Mouse (Mus musculus): ENCODE results near the gene D17H6S53E. TPM values are rescaled to one million over a fixed set of nuclear protein-coding genes. Genes with fewer than 3 reads are reported as not detected.

D17H6S53E gene
- polyA plus RNA-seq, 1 experiment from 2014 or later: 16.3 TPM

- no peak overlapping the region for H3K4me2 ChIP-seq (replicated peaks; ENCODE audit: low read depth, low read length)
- ATAC-seq: no peak
- H3K4me3 ChIP-seq (ENCODE audit: low read depth, low read length): no peak overlapping the region
- H3K9ac ChIP-seq (replicated peaks; ENCODE audit: low read depth): no peak overlapping the region
- H3K27me3 ChIP-seq (replicated peaks; ENCODE audit: insufficient read depth, low read length): no peaks in the 10 kb centered on the region
- WGBS: 88% methylated on average over 12 of the region's 12 CpGs
- H3K4me1 ChIP-seq (ENCODE audit: insufficient read depth, low read depth, low read length): no peaks in the 10 kb centered on the region
- H3K27ac ChIP-seq (ENCODE audit: low read length): no peak overlapping the region
- no peak for DNase-seq (ENCODE audit: low spot score)
- TF ChIP-seq CTCF (IDR thresholded peaks at IDR 0.05): no peak
- no peak for TF ChIP-seq EP300 (IDR thresholded peaks at IDR 0.05)
- H3K36me3 ChIP-seq (ENCODE audit: insufficient read depth, low read length): peaks cover 45% of the 10 kb centered on the region
- no peaks in the 10 kb centered on the region for H3K9me3 ChIP-seq (ENCODE audit: low read length)
Measured at GRCm38 (mm10) chr17:35097164-35097655, 29.0 kb upstream of the D17H6S53E start.

DNA sequence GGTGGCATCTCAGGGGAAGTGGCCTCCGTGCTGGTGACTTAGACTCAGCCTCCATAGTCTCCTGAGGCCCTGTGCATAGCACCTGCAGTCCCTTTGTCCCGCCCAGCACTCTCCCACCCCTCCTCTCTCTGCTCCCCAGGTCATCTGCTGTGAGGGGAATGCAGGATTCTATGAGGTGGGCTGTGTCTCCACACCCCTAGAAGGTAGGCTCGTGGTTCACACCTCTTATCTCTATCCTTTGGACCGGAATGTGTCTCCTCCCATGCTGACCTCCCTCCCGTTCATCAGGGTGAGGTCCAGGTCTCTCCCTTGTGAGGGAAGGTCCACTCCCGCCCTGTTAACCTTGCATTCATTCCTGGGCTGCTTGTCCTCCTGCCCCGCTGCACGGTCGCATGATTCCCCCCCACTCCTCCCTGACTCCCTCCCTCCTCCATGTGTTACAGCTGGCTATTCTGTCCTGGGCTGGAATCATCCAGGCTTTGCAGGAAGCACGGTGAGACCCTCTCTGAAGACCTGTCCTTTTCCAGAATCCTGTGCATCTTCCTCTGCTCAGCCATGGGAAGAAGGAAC, 25.9 kb upstream of the D17H6S53E start:
- Histone ChIP-seq H3K4me3 (ENCODE audit: low read depth, low read length) (no peak overlapping the region), H3K4me2 (replicated peaks; ENCODE audit: low read depth, low read length) (no peak overlapping the region), H3K9me3 (ENCODE audit: low read length) (no peaks in the 10 kb centered on the region), H3K27me3 (replicated peaks; ENCODE audit: insufficient read depth, low read length) (no peaks in the 10 kb centered on the region), H3K27ac (ENCODE audit: low read length) (no peak overlapping the region), H3K36me3 (ENCODE audit: insufficient read depth, low read length) (peaks cover 48% of the 10 kb centered on the region), H3K9ac (replicated peaks; ENCODE audit: low read depth) (no peak overlapping the region), H3K4me1 (ENCODE audit: insufficient read depth, low read depth, low read length) (no peaks in the 10 kb centered on the region)
- 63% methylated on average over 10 of the region's 10 CpGs for WGBS
- DNase-seq (ENCODE audit: low spot score) (no peak), ATAC-seq (no peak)
- TF ChIP-seq EP300 (IDR thresholded peaks at IDR 0.05) (no peak), CTCF (IDR thresholded peaks at IDR 0.05) (no peak)

DNA sequence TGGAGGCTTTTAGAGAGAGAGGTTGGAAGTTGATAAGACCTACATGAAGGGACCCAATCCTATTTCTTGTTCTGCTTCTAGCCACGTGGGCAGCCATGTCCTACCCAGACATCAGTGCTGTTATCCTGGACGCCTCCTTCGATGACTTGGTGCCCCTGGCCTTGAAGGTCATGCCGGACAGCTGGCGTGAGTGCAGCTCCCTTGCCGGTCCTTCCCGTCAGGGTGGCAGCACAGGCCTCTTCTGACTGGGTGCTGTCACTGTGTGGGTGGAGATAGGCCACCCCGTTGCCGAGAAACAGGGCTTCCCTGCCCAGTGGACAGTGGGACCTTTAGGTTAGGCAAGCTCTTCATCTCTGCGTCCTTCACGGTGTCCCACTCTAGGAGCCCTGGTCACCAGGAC, 25.0 kb upstream of the D17H6S53E start:
- H3K27ac ChIP-seq (ENCODE audit: low read length): no peak overlapping the region
- no peak overlapping the region for H3K9ac ChIP-seq (replicated peaks; ENCODE audit: low read depth)
- H3K36me3 ChIP-seq (ENCODE audit: insufficient read depth, low read length): peaks cover 46% of the 10 kb centered on the region
- no peaks in the 10 kb centered on the region for H3K9me3 ChIP-seq (ENCODE audit: low read length)
- TF ChIP-seq CTCF (IDR thresholded peaks at IDR 0.05) (no peak), EP300 (IDR thresholded peaks at IDR 0.05) (no peak)
- H3K27me3 ChIP-seq (replicated peaks; ENCODE audit: insufficient read depth, low read length): no peaks in the 10 kb centered on the region
- no peak overlapping the region for H3K4me2 ChIP-seq (replicated peaks; ENCODE audit: low read depth, low read length)
- H3K4me1 ChIP-seq (ENCODE audit: insufficient read depth, low read depth, low read length): no peaks in the 10 kb centered on the region
- WGBS: 81% methylated on average over 11 of the region's 11 CpGs
- no peak for DNase-seq (ENCODE audit: low spot score)
- H3K4me3 ChIP-seq (ENCODE audit: low read depth, low read length): no peak overlapping the region
- ATAC-seq: no peak

DNA sequence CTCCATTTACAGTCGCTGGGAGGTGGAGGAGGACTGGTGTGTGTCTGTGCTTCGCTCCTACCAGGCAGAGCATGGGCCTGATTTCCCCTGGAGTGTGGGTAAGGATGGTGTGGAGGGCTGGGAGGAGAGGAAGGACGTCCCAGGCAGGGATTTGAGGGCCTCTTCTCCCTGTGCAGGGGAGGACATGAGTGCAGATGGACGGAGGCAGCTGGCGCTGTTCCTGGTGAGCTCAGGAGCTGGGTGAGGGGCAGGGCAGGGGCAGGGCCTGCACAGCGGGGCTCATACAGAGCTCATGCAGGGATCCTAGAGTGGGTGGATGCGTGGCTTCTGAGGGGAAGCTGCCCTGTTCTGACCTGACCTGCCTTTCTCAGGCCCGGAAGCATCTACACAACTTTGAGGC, 23.9 kb upstream of the D17H6S53E start:
- Histone ChIP-seq H3K9ac (replicated peaks; ENCODE audit: low read depth) (no peak overlapping the region), H3K4me1 (ENCODE audit: insufficient read depth, low read depth, low read length) (no peaks in the 10 kb centered on the region), H3K36me3 (ENCODE audit: insufficient read depth, low read length) (peaks cover 35% of the 10 kb centered on the region), H3K27me3 (replicated peaks; ENCODE audit: insufficient read depth, low read length) (no peaks in the 10 kb centered on the region), H3K27ac (ENCODE audit: low read length) (no peak overlapping the region), H3K4me3 (ENCODE audit: low read depth, low read length) (no peak overlapping the region), H3K4me2 (replicated peaks; ENCODE audit: low read depth, low read length) (no peak overlapping the region), H3K9me3 (ENCODE audit: low read length) (no peaks in the 10 kb centered on the region)
- ATAC-seq: no peak
- 68% methylated on average over 8 of the region's 8 CpGs for WGBS
- TF ChIP-seq CTCF (IDR thresholded peaks at IDR 0.05) (no peak), EP300 (IDR thresholded peaks at IDR 0.05) (no peak)
- DNase-seq (ENCODE audit: low spot score): no peak

GRCm38 (mm10) chr17:35103221-35103690, 22.9 kb upstream of the D17H6S53E start:
- Histone ChIP-seq H3K9ac (replicated peaks; ENCODE audit: low read depth) (no peak overlapping the region), H3K4me1 (ENCODE audit: insufficient read depth, low read depth, low read length) (no peaks in the 10 kb centered on the region), H3K4me2 (replicated peaks; ENCODE audit: low read depth, low read length) (no peak overlapping the region), H3K9me3 (ENCODE audit: low read length) (no peaks in the 10 kb centered on the region), H3K4me3 (ENCODE audit: low read depth, low read length) (no peak overlapping the region), H3K27ac (ENCODE audit: low read length) (no peak overlapping the region), H3K36me3 (ENCODE audit: insufficient read depth, low read length) (peaks cover 27% of the 10 kb centered on the region; the same call in 1 of the 2 replicates), H3K27me3 (replicated peaks; ENCODE audit: insufficient read depth, low read length) (no peaks in the 10 kb centered on the region)
- TF ChIP-seq CTCF (IDR thresholded peaks at IDR 0.05) (no peak), EP300 (IDR thresholded peaks at IDR 0.05) (no peak)
- ATAC-seq (no peak), DNase-seq (ENCODE audit: low spot score) (no peak)
- WGBS: 58% methylated on average over 6 of the region's 6 CpGs

GRCm38 (mm10) chr17:35104079-35104478, 22.1 kb upstream of the D17H6S53E start:
- H3K36me3 ChIP-seq (ENCODE audit: insufficient read depth, low read length): peaks cover 22% of the 10 kb centered on the region; the same call in 1 of the 2 replicates
- no peak overlapping the region for H3K27ac ChIP-seq (ENCODE audit: low read length)
- no peaks in the 10 kb centered on the region for H3K27me3 ChIP-seq (replicated peaks; ENCODE audit: insufficient read depth, low read length)
- H3K4me2 ChIP-seq (replicated peaks; ENCODE audit: low read depth, low read length): no peak overlapping the region
- no peak overlapping the region for H3K4me3 ChIP-seq (ENCODE audit: low read depth, low read length)
- 90% methylated on average over 7 of the region's 7 CpGs for WGBS
- H3K9me3 ChIP-seq (ENCODE audit: low read length): no peaks in the 10 kb centered on the region
- H3K9ac ChIP-seq (replicated peaks; ENCODE audit: low read depth): no peak overlapping the region
- no peaks in the 10 kb centered on the region for H3K4me1 ChIP-seq (ENCODE audit: insufficient read depth, low read depth, low read length)
- TF ChIP-seq CTCF (IDR thresholded peaks at IDR 0.05): no peak
- no peak for TF ChIP-seq EP300 (IDR thresholded peaks at IDR 0.05)
- ATAC-seq (no peak), DNase-seq (ENCODE audit: low spot score) (no peak)
